Mouse (Mus musculus) lung, postnatal 0 days (tissue): ENCODE measurements around the gene Dnttip1. TPM values are rescaled to one million over a fixed set of nuclear protein-coding genes. Genes with fewer than 3 reads are reported as not detected.

Source experiments
- ATAC-seq: fragments of 200-750 bp; cut with Nextera tagmentation; 2 replicates; pipeline ENCODE4 v1.8.0; 2017; ENCODE audit warnings: moderate library complexity
- DNase-seq: peaks from one replicate; pipeline ENCODE4 v3.0.0-alpha.2; 2016; ENCODE audit warnings: low spot score
- H3K27ac ChIP-seq: fragments of 300-500 bp; sonication (generic); 2 replicates; pipeline ENCODE4 v1.5.1; 2014; ENCODE audit warnings: antibody characterized with exemption, mild to moderate bottlenecking, low read length, mixed read lengths
- H3K27me3 ChIP-seq: fragments of 300-500 bp; sonication (generic); replicated peaks from 2 replicates; pipeline ENCODE4 v1.6.1; 2014; ENCODE audit warnings: low read length, mixed read lengths; ENCODE audit not compliant: insufficient read depth
- H3K36me3 ChIP-seq: fragments of 300-500 bp; sonication (generic); 2 replicates; pipeline ENCODE4 v1.6.1; 2014; ENCODE audit warnings: low read length, mixed read lengths; ENCODE audit not compliant: insufficient read depth
- H3K4me1 ChIP-seq: fragments of 300-500 bp; sonication (generic); 2 replicates; pipeline ENCODE4 v1.6.1; 2014; ENCODE audit warnings: antibody characterized with exemption, low read depth, low read length, mixed read lengths; ENCODE audit not compliant: insufficient read depth
- H3K4me2 ChIP-seq: fragments of 300-500 bp; sonication (generic); replicated peaks from 2 replicates; pipeline ENCODE4 v1.6.1; 2014; ENCODE audit warnings: low read depth, mild to moderate bottlenecking, low read length, moderate library complexity, mixed read lengths
- H3K4me3 ChIP-seq: fragments of 300-500 bp; sonication (generic); 2 replicates; pipeline ENCODE4 v1.5.1; 2014; ENCODE audit warnings: low read depth, low read length
- H3K9ac ChIP-seq: fragments of 300-500 bp; sonication (generic); replicated peaks from 2 replicates; pipeline ENCODE4 v1.6.1; 2014; ENCODE audit warnings: low read depth, mild to moderate bottlenecking
- H3K9me3 ChIP-seq: fragments of 300-500 bp; sonication (generic); 2 replicates; pipeline ENCODE4 v1.6.1; 2016; ENCODE audit warnings: low read length, mixed read lengths
- CTCF ChIP-seq: IDR thresholded peaks from 2 replicates; pipeline ENCODE4 v1.5.1; 2016; ENCODE audit warnings: antibody characterized with exemption, mild to moderate bottlenecking
- EP300 ChIP-seq: IDR thresholded peaks from 2 replicates; pipeline ENCODE4 v1.6.1; 2016; ENCODE audit warnings: antibody characterized with exemption, mild to moderate bottlenecking, control low read depth
- WGBS: fragments of 180-500 bp; shearing (Covaris S2); extraction: QIAGEN DNeasy Blood & Tissue Kit; methylation state at CpG from one replicate; pipeline ENCODE4 v1.1.7; 2014; 5-methylcytosine and 5-hydroxymethylcytosine counted together
- polyA plus RNA-seq: library from polyadenylated mRNA; unstranded; fragments of >200 nt; fragmentation: Nextera tagmentation; extraction: Ambion mirVana; gene quantifications from 2 replicates; pipeline ENCODE4 v1.2.1, GENCODE M21; 2015

Gene Dnttip1
- polyA plus RNA-seq, 1 experiment from 2014 or later = 47.1 TPM

- TF ChIP-seq EP300 = peak; percentile 78
- TF ChIP-seq CTCF = no peak
- H3K27ac ChIP-seq = peak overlapping the region; percentile 23; the same call in 1 of the 2 replicates
- peak; percentile 46 for DNase-seq
- H3K27me3 ChIP-seq = no peaks in the 10 kb centered on the region
- no peaks in the 10 kb centered on the region for H3K9me3 ChIP-seq
- no peak overlapping the region for H3K9ac ChIP-seq
- ATAC-seq = peak; percentile 55
- no peak overlapping the region for H3K4me2 ChIP-seq
- H3K4me1 ChIP-seq = no peaks in the 10 kb centered on the region; the same call in 1 of the 2 replicates
- 44% methylated on average over 2 of the region's 2 CpGs for WGBS
- H3K36me3 ChIP-seq = no peaks in the 10 kb centered on the region
- no peak overlapping the region for H3K4me3 ChIP-seq
Measured at GRCm38 (mm10) chr2:164733259-164733658, 12.5 kb upstream of the Dnttip1 start.

DNA sequence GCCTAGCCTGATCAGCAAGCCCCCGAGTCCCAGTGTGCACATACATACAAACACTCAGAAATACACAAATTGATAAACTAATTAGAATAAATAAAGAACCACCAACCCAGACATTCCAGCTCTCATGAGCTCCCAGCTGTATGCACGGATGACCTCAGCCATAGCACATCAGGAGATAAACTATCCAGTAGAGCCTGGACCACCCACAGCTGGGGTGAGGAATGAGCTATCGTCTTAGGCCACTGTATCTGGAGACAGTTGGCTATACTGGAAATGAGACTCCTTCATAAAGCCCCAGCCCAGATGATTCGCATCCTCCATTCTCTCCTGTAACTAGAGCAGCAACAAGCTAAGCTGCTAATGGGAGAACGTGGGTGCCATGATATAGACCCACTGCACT is 10.9 kb upstream of the Dnttip1 start:
- ATAC-seq = no peak
- Histone ChIP-seq H3K27me3 (no peaks in the 10 kb centered on the region), H3K9me3 (no peaks in the 10 kb centered on the region), H3K4me1 (no peaks in the 10 kb centered on the region; the same call in 1 of the 2 replicates), H3K36me3 (no peaks in the 10 kb centered on the region), H3K4me3 (no peak overlapping the region), H3K9ac (no peak overlapping the region), H3K27ac (no peak overlapping the region), H3K4me2 (no peak overlapping the region)
- no peak for DNase-seq
- 58% methylated on average over 5 of the region's 5 CpGs for WGBS
- TF ChIP-seq CTCF (no peak), EP300 (no peak)

DNA sequence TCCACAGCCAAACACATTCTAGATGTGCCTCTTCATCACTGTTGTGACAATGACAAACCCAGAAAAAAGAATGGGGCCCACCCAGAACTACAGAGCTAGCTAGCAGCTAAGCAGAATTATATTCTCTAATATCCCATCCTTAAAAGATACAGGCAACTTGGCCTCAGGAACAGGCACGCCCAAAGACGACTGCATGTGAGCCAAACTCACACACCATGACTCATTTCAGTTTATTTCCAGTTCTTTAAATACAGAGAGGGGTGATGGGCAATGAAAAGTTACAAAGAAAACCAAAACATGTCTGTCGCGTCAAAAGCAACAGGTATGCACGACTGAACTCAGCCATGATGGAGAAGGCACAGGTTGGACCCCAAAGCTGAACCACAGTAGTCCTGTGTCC is 10.3 kb upstream of the Dnttip1 start:
- Histone ChIP-seq H3K27ac (no peak overlapping the region), H3K4me1 (no peaks in the 10 kb centered on the region; the same call in 1 of the 2 replicates), H3K4me2 (no peak overlapping the region), H3K36me3 (no peaks in the 10 kb centered on the region), H3K9me3 (no peaks in the 10 kb centered on the region), H3K27me3 (no peaks in the 10 kb centered on the region), H3K4me3 (no peak overlapping the region), H3K9ac (no peak overlapping the region)
- no peak for DNase-seq
- WGBS = 74% methylated on average over 5 of the region's 5 CpGs
- ATAC-seq = no peak
- TF ChIP-seq EP300 (no peak), CTCF (no peak)

- peak; percentile 91 for ATAC-seq
- no peaks in the 10 kb centered on the region for H3K36me3 ChIP-seq
- no peak overlapping the region for H3K4me2 ChIP-seq
- WGBS = 49% methylated on average over 3 of the region's 3 CpGs
- no peaks in the 10 kb centered on the region for H3K9me3 ChIP-seq
- no peaks in the 10 kb centered on the region for H3K27me3 ChIP-seq
- no peaks in the 10 kb centered on the region; the same call in 1 of the 2 replicates for H3K4me1 ChIP-seq
- peak overlapping the region; percentile 81 for H3K27ac ChIP-seq
- TF ChIP-seq CTCF (no peak), EP300 (0 out of 2 replicates have a peak, but pooled peaks have one; percentile 1)
- no peak overlapping the region for H3K9ac ChIP-seq
- H3K4me3 ChIP-seq = no peak overlapping the region
- DNase-seq = peak; percentile 82
Measured at GRCm38 (mm10) chr2:164737377-164738090, 8.2 kb upstream of the Dnttip1 start.

DNA sequence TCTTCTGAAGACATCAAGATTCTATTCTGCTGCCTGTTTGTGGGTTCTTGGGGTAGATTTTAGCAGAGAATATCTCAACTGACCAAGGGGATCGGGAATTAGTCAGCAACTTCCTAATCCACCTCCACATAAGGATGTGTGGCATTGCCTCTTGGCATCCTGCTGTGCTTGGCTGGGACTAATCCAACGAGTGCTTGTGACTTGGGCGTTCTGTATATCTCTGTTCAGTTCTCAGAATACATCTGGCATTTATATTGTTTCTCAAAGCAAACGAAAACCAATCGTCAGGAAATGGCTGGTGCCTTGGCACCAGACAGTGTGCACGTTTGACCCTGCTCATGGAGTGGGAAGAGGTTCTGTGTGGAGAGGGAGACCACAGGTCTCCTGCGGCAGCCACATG is 5.9 kb upstream of the Dnttip1 start:
- H3K9ac ChIP-seq = no peak overlapping the region
- H3K4me1 ChIP-seq = no peaks in the 10 kb centered on the region
- H3K27ac ChIP-seq = no peak overlapping the region
- H3K4me3 ChIP-seq = no peak overlapping the region
- H3K36me3 ChIP-seq = no peaks in the 10 kb centered on the region
- WGBS = 50% methylated on average over 7 of the region's 7 CpGs
- H3K9me3 ChIP-seq = no peaks in the 10 kb centered on the region
- H3K27me3 ChIP-seq = no peaks in the 10 kb centered on the region
- no peak for ATAC-seq
- TF ChIP-seq CTCF = no peak
- no peak overlapping the region for H3K4me2 ChIP-seq
- no peak for DNase-seq

GRCm38 (mm10) chr2:164744987-164745386 is 796 bp upstream of the Dnttip1 start:
- Histone ChIP-seq H3K4me3 (peak overlapping the region; percentile 93; the same call in 1 of the 2 replicates), H3K4me1 (peaks cover 11% of the 10 kb centered on the region), H3K36me3 (peaks cover 3% of the 10 kb centered on the region; the same call in 1 of the 2 replicates), H3K27me3 (no peaks in the 10 kb centered on the region), H3K27ac (no peak overlapping the region), H3K4me2 (peak overlapping the region; percentile 69), H3K9me3 (no peaks in the 10 kb centered on the region), H3K9ac (peak overlapping the region; percentile 97)
- TF ChIP-seq CTCF (no peak), EP300 (no peak)
- no peak for DNase-seq
- no peak for ATAC-seq
- 62% methylated on average over 13 of the region's 13 CpGs for WGBS
